Mouse (Mus musculus) cerebellum, adult 8-10 months (tissue): ENCODE measurements around the gene Ppil6.

Source experiments
- DNase-seq: peaks from one replicate; pipeline ENCODE4 v3.0.0; 2022

Gene Ppil6

GRCm38 (mm10) chr10:41479961-41480360 is 10.3 kb upstream of the Ppil6 start:
- DNase-seq: no peak

DNA sequence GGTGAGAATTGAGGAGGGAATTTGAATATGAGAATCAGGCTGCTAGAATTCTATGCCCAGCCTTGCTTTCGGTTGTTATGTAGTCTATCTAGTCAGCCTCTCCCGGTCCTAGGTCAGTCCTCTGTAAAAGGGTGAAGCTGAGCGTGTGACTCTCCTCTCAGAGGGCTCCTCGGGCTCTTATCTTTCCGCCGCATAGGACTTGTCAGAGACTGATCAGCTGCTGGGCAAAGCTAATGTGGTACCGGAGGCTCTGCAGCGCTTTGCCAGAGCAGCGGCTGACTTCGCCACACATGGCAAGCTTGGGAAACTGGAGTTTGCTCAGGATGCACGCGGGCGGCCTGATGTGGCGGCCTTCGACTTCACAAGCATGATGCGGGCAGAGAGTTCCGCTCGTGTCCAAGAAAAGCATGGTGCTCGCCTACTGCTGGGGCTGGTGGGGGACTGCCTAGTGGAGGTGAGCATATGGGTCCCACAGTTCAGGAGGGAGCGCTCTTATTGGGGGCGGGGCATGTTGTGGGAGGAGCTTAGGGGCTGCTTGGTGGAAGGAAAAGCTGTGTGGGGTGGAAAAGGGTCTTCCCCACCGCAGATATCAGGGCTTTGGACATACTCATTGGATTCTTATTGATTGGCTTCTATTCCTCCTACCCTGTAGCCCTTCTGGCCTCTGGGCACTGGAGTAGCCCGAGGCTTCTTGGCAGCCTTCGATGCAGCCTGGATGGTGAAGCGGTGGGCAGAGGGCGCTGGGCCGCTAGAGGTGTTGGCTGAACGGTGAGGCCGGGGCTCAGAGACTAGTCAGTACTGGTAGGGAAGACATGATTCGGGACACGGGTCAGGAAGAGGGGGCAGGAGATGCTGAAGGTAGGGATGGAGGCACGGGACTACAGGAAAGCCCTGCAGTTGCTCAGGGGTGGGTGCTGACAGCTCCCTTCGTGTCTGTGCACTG is 9.0 kb upstream of the Ppil6 start:
- DNase-seq: no peak

DNA sequence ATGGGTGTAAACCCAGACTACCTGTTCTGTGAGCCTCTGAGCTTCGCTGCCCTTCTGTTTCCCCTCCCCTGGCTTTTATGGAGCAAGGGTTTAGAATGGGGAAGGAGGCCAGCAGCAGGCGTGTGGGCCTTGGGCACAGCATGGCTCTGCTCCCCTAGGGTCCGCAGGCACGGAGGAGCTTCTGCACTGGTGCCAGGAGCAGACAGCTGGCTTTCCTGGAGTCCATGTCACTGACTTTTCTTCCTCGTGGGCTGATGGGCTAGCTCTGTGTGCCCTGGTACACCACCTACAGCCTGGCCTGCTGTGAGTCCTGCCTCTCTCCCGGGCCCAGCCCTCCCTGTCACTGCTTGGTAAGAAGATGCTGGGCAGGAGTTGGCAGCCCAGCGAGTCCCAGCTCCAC is 7.8 kb upstream of the Ppil6 start:
- DNase-seq: no peak

DNA sequence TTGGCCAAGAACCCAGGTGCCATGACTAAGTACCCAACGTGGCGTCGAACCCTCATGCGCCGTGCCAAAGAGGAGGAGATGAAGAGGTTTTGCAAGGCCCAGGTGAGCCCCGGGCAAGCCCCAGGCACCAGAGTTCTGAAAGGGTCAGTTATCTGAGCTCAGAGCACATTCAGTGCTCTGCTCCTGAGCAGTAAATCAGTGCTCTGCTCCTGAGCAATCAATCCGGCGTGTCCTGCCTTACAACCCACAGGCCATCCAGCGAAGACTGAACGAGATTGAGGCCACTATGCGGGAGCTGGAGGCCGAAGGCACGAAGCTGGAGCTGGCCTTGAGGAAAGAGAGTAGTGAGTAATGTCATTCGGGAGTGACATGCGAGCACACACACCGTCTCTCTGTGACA is 4.5 kb upstream of the Ppil6 start:
- DNase-seq: no peak

GRCm38 (mm10) chr10:41486506-41487170 is 3.6 kb upstream of the Ppil6 start:
- no peak for DNase-seq

DNA sequence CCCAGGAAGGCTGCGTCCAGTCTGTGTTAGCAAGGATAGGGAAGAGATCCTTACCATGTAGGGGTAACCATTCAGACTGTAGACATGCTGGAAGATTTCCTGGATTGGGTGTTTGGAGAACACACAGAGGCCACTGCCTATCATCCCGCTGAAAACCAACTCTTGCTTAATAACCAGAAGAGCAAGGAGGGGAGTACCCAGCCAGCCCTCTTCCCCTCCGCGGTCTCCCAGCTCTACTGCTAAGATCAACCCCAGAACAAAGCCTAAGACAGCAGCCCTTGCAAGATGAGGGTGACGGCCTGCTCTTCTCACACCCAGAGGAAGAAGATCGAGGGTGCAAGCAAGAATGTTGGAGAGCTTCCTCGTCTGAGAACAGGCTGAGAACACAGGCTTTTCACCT is 1.4 kb upstream of the Ppil6 start:
- no peak for DNase-seq

DNA sequence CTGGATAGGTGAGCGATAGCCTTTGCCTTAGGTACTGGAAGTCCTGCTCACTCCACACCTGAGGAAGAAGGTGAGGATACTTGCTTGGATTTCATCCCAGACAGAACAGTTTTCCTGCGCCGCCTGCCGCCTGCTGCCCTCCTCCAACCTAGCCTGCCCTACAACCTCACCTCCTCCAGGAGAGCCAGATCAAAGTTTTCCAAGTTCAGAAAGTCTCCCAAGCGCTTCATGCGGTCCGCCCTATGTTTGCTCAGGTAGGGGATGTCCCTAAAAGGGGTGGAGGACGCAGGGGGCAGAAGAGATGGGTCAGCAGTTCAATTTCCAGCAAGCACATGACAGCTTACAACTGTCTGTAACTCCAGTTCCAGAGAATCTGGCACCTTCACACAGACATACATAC is 945 bp upstream of the Ppil6 start:
- no peak for DNase-seq

GRCm38 (mm10) chr10:41490518-41490873 is 257 bp downstream of the Ppil6 start:
- DNase-seq: no peak

DNA sequence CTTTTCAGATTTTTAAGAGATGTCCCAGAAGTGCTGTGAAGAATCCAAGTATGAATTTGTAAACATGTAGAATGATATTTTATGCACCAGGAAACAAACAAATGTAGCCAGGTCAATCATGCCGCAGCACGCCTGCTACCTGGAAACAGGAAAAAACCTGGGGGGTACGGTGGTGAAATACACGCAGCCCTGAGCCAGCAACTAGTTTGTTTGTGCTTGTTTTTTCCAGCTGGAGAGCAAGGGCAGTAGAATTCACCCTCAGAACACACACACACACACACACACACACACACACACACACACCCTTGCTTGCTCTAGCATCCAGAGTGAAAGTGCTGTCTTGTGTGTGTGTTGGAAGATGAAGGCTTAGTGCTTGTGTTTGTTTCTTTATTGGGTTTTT is 872 bp downstream of the Ppil6 start:
- no peak for DNase-seq

- DNase-seq: no peak
Measured at GRCm38 (mm10) chr10:41500941-41501340, 10.7 kb downstream of the Ppil6 start.

- DNase-seq: no peak
Measured at GRCm38 (mm10) chr10:41504996-41505395, 14.8 kb downstream of the Ppil6 start.

- peak; percentile 75 for DNase-seq
Measured at GRCm38 (mm10) chr10:41505446-41505845, 15.2 kb downstream of the Ppil6 start.

GRCm38 (mm10) chr10:41509160-41509559 is 18.9 kb downstream of the Ppil6 start:
- DNase-seq: no peak

- DNase-seq: no peak
Measured at GRCm38 (mm10) chr10:41514301-41514700, 24.1 kb downstream of the Ppil6 start.

DNA sequence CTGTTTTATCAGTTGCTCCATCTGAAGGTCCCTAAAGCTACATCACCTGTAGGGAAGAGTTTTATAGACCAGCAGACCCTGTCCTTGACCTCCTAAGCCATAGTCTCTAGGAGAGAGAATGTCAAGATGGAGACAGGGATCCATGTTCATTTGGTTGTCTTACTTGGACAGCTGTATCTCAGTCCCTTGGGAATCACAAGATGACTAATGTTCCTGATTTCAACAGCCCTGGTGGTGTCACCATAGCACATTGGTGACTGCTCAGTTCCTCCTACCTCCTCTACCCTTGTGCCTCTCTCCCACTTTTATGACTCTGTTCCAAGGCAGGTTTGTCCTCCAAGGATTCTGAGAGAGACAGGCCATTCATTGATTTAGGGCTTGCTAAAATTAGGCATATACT is 24.7 kb downstream of the Ppil6 start:
- no peak for DNase-seq

DNA sequence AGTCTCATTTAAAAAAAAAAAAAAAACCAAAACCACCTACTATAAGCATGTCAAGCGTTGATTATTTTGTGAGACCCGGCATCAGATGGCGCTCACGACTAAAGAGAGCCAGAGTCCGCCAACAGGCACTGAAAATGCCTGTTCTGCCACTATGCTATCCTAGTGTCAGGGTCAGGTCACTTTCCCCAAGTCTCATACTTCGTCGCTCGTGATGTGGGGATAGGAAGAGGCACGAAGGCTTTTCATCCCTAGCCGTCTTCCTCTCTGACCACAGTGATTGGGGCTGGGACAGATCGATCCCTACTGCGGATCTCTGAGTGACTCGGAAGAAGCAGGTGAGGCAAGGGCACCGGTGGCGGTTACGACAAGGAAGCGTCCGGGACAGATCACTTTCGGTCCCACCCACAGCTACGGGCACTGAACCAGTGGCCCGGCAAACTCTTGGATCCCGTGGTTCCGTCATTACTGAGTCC is 28.3 kb downstream of the Ppil6 start:
- peak; percentile 73 for DNase-seq

DNA sequence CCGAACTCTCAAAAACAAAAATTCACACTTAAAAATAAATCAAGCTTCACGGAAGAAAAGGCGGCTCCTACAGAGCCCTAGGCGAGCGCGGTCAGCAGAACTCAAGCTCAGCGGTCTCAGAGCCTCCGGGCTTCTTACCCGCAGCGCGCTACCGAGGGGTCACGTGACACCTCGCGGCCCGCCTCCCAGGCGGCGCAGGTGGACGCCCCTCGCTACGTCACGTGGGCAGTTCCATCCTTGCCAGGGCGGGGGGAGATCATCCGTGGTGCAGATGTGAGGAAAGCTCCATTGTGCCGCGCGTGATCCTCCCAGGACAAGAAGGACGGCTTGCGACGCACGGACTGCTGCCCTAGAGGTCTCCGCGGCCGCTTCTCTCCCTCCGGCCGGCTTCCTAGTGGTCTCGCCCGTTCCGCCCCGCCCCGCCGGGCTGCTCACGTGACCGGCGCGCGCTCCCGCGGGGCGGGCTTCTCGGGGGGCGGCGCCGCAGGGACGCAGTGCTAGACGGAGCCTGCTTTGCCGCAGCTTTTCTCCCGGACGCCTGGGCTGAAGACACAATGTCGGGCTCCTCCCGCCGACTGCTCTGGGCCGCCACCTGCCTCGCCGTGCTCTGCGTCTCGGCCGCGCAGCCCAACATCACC is 28.9 kb downstream of the Ppil6 start, which contains the start of gene Cd164:
Gene Cd164, plus strand, starts transcription at position 434 of the 638 bp plus-strand sequence.
- DNase-seq: peak; percentile 93

GRCm38 (mm10) chr10:41519640-41520409 is 29.6 kb downstream of the Ppil6 start:
- no peak for DNase-seq

GRCm38 (mm10) chr10:41520410-41520673 is 30.1 kb downstream of the Ppil6 start:
- no peak for DNase-seq

GRCm38 (mm10) chr10:41523386-41523785 is 33.1 kb downstream of the Ppil6 start:
- DNase-seq: no peak

DNA sequence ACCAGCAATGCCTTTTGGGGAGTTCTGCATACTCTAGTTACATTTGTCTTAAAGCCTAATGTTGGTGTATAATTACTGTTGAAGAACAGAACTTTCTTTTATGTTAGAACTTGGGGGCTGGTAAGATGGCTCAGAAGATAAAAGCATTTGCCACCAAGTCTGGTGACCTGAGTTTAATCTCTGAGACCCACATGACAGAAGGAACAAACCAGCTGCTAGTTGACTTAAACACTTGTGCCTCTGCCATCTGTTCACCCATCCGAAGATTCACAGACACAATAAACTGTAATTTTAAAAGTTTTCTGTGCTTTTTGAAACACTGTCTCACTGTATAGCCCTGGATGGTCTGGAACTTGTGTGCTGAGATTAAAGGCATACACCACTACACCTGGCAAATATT is 35.5 kb downstream of the Ppil6 start:
- DNase-seq: no peak

DNA sequence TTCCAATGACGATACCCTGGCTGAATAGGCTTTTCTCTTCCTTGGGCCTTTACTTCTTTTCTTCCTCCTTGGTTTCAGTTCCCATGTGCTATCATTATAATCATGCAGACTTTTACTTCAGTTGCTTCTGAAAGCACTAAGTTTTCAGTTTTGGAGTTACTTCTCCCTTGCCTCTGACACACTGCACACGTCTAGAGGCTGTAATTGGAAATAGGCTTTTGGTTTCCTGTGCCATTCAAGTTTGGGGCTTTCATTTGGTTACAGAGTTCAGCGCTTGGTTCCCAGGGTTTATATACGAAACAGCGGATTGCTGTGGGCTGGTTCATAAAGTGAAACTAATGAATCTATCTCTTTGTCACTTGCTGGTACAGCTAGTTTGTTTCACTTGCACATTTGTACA is 39.7 kb downstream of the Ppil6 start:
- DNase-seq: no peak

GRCm38 (mm10) chr10:41535991-41536390 is 45.8 kb downstream of the Ppil6 start:
- no peak for DNase-seq
